Mouse (Mus musculus) adrenal gland, adult 8-10 months (tissue): ENCODE results near the gene Cxcl15. TPM values are rescaled to one million over a fixed set of nuclear protein-coding genes. Genes with fewer than 3 reads are reported as not detected.
"Not testable (repeated sequence)": the region's sequence is repeated elsewhere in the genome, so short reads cannot be mapped to it uniquely, and the experiment has no call there.

Source experiments
- DNase-seq: peaks from one replicate; pipeline ENCODE4 v3.0.0; 2022
- microRNA-seq, 2 experiments: library from miRNA; unstranded; fragments of <30 nt; microRNA quantifications; one replicate each; pipeline ENCODE4 v1.2.0; 2022
- total RNA-seq, 4 experiments: library from RNA; stranded (reverse); gene quantifications; 2 replicates each; pipeline ENCODE4 v1.2.4; 2022

The Cxcl15 gene
- total RNA-seq, 4 experiments from 2014 or later = not detected

- DNase-seq = no peak
These were observed 4.2 kb upstream of the Cxcl15 start for GRCm38 (mm10) chr5:90790074-90790502.

- DNase-seq = not testable (repeated sequence)
These were observed 1.1 kb downstream of the Cxcl15 start for GRCm38 (mm10) chr5:90795392-90795791.

GRCm38 (mm10) chr5:90804574-90804973 is 10.2 kb downstream of the Cxcl15 start:
- no peak for DNase-seq

- DNase-seq = no peak
These were observed 11.7 kb downstream of the Cxcl15 start for GRCm38 (mm10) chr5:90806050-90806449.

GRCm38 (mm10) chr5:90807176-90807950 is 13.0 kb downstream of the Cxcl15 start:
- DNase-seq = no peak

GRCm38 (mm10) chr5:90819756-90820155 is 25.4 kb downstream of the Cxcl15 start:
- no peak for DNase-seq

- DNase-seq = no peak
These were observed 37.9 kb downstream of the Cxcl15 start for GRCm38 (mm10) chr5:90832145-90832767.

- no peak for DNase-seq
These were observed 38.5 kb downstream of the Cxcl15 start for GRCm38 (mm10) chr5:90832768-90833388.

- no peak for DNase-seq
These were observed 40.1 kb downstream of the Cxcl15 start for GRCm38 (mm10) chr5:90834436-90834835.

- DNase-seq = no peak
These were observed 44.2 kb downstream of the Cxcl15 start for GRCm38 (mm10) chr5:90838582-90838981.

GRCm38 (mm10) chr5:90840902-90841869 is 46.9 kb downstream of the Cxcl15 start:
- no peak for DNase-seq

GRCm38 (mm10) chr5:90843891-90844290 is 49.6 kb downstream of the Cxcl15 start:
- no peak for DNase-seq

GRCm38 (mm10) chr5:90850096-90850495 is 55.8 kb downstream of the Cxcl15 start:
- DNase-seq = not testable (repeated sequence)

- not testable (repeated sequence) for DNase-seq
These were observed 57.1 kb downstream of the Cxcl15 start for GRCm38 (mm10) chr5:90851391-90851790.

Small RNAs within 50 kb of the gene (microRNA-seq; reads per million reads assigned to microRNA genes)
- gene Gm24322 = 0 reads per million in 2 experiments

Other genes with a start within 250 kb of the Cxcl15 start
- not detected for gene 5830473C10Rik, start 233.4 kb upstream of the Cxcl15 start, total RNA-seq
- gene Rassf6, start 153.9 kb upstream of the Cxcl15 start, total RNA-seq = 1 to 10 TPM in 3 of 4 experiments, under 1 TPM in 1; 0.46 to 2.0 (median 1.7) TPM
- gene Cxcl5, start 35.2 kb upstream of the Cxcl15 start, total RNA-seq = not detected
- gene Ppbp, start 26.0 kb upstream of the Cxcl15 start, total RNA-seq = 1 to 10 TPM; 1.1 to 2.0 (median 1.5) TPM
- gene Pf4, start 22.1 kb upstream of the Cxcl15 start, total RNA-seq = 10 to 100 TPM in 2 of 4 experiments, 1 to 10 TPM in 2; 7.5 to 15.6 (median 11.1) TPM
- not detected for gene Cxcl3, start 8.4 kb upstream of the Cxcl15 start, total RNA-seq
- gene Cxcl1, start 96.7 kb downstream of the Cxcl15 start, total RNA-seq = 1 to 10 TPM in 1 of 4 experiments, under 1 TPM in 3; 0.49 to 2.1 (median 0.67) TPM
- gene Cxcl2, start 109.3 kb downstream of the Cxcl15 start, total RNA-seq = 1 to 10 TPM in 1 of 4 experiments, under 1 TPM in 3; 0.22 to 1.1 (median 0.62) TPM
- 10 to 100 TPM; 15.7 to 20.5 (median 18.5) TPM for gene Mthfd2l, start 136.6 kb downstream of the Cxcl15 start, total RNA-seq
- gene Epgn, start 232.9 kb downstream of the Cxcl15 start, total RNA-seq = under 1 TPM in 1 of 4 experiments, not detected in 3; 0.23 TPM